Mouse (Mus musculus): ENCODE measurements around the gene Pbx3. TPM values are rescaled to one million over a fixed set of nuclear protein-coding genes. Genes with fewer than 3 reads are reported as not detected.

Pbx3 gene
- polyA plus RNA-seq, 1 experiment from 2014 or later, result 61.0 TPM

DNA sequence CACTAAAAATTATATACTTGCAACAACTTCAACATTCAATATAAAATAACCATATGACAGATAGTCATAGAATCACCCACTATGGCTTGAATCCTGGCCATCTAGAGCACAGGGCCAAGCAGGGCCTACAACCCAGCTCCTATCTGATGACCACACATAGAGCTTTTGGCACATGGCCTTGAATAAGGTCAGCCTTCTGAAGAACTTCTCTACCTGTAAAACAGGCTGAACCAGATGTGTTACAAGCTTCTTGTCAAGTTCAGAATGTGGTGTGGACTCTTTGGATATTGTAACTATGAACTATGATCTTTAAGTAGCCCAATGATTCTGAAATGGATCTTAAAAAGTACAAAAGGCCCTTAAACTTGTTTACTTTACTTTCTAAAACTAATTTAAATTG is 132.1 kb downstream of the Pbx3 start:
- H3K4me2 ChIP-seq, result no peak overlapping the region
- no peak for ATAC-seq (ENCODE audit: low FRiP score)
- H3K27ac ChIP-seq, result no peak overlapping the region
- H3K36me3 ChIP-seq (replicated peaks), result no peaks in the 10 kb centered on the region
- H3K4me3 ChIP-seq (replicated peaks), result no peak overlapping the region
- no peaks in the 10 kb centered on the region for H3K9me3 ChIP-seq
- H3K4me1 ChIP-seq, result peaks cover 24% of the 10 kb centered on the region
- H3K9ac ChIP-seq, result no peak overlapping the region
- no peaks in the 10 kb centered on the region; the same call in 1 of the 2 replicates for H3K27me3 ChIP-seq

DNA sequence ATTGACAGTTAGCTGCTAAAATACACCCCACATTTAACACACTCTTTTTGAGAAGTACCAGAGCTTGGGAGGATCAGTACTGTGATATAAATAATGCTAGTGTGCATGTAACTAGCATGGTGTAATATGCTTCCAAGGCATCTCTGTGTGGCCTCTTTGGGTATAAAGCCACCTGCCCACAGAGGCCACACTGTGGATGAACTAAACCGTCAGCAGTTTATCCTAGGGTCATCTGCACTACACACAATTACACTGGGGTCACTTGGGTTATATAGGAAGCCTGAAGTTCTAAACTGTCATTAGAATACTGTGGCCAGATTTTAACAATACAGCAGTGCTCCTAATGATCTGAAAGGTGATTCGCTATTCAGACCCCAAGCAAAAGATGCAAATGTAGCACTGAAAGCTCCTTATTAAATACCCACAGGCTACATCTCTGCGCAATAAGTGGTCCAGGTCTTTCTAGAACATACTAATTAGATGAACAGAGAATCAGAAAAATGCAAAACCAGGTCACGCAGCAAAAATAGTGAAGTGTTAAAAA is 133.6 kb downstream of the Pbx3 start:
- H3K36me3 ChIP-seq (replicated peaks), result no peaks in the 10 kb centered on the region
- no peaks in the 10 kb centered on the region for H3K27me3 ChIP-seq
- H3K4me2 ChIP-seq, result no peak overlapping the region
- H3K9me3 ChIP-seq, result no peaks in the 10 kb centered on the region
- peaks cover 36% of the 10 kb centered on the region for H3K4me1 ChIP-seq
- 0 out of 2 replicates have a peak overlapping the region, but pooled peaks have one; percentile 31 for H3K27ac ChIP-seq
- no peak overlapping the region for H3K4me3 ChIP-seq (replicated peaks)
- H3K9ac ChIP-seq, result no peak overlapping the region
- ATAC-seq (ENCODE audit: low FRiP score), result no peak
- 13% methylated on average over 4 of the region's 4 CpGs for WGBS

DNA sequence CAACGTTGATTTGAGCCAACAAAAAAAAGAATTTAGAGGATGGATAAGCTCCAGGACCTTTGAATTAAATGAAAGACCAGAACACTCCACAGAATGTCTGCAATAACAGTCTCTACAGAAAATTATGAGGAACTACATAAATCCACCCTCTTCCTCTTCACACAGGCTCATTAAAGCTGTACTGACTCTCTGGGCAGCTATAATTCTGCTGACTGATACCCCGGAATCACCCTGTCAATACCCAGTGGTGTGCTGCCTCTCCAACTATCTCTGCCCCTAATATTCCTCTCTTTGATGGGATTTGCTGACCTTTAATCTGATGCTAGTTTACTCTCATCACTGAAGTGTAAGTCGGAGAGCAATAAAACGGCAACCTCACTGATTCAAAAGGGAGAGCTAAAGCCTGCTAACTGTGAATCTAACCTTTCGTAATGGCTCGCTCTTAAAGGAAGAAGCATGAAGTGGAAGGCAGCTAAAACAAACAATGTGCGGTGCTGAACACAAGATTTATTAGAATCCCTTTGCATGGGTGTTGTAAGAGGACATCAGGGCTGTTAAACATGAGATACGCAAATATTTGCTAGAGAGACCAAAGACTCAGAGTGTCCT is 137.4 kb downstream of the Pbx3 start:
- H3K36me3 ChIP-seq (replicated peaks), result no peaks in the 10 kb centered on the region
- H3K9me3 ChIP-seq, result no peaks in the 10 kb centered on the region
- H3K27me3 ChIP-seq, result no peaks in the 10 kb centered on the region
- H3K4me3 ChIP-seq (replicated peaks), result no peak overlapping the region
- WGBS, result 34% methylated on average over 8 of the region's 8 CpGs
- 0 out of 2 replicates have a peak overlapping the region, but pooled peaks have one; percentile 27 for H3K27ac ChIP-seq
- H3K4me1 ChIP-seq, result peaks cover 52% of the 10 kb centered on the region
- no peak overlapping the region; the same call in 1 of the 2 replicates for H3K4me2 ChIP-seq
- no peak overlapping the region for H3K9ac ChIP-seq
- peak; percentile 55; the same call in 1 of the 2 replicates for ATAC-seq (ENCODE audit: low FRiP score)

DNA sequence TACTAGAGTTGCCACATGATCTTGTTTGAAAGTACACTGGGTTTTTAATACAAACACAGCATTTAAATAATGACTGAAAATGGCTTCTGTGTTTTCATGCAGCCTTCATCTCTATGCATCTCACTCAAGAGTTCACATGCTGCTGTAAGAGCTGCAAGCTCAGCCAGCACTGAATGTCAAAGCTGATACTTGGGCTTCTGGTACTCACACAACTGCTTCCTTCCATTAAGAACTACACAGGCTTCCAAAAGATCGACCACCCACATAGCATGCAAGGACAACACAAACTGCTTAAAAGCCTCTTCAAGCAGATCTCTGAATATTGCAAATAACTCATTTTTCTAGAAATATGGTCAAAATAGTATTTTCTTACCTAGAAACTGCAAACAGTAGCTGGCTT is 138.7 kb downstream of the Pbx3 start:
- H3K9me3 ChIP-seq, result no peaks in the 10 kb centered on the region
- WGBS, result 43% methylated on average over 1 of the region's 1 CpGs
- H3K9ac ChIP-seq, result no peak overlapping the region
- peaks cover 61% of the 10 kb centered on the region for H3K4me1 ChIP-seq
- ATAC-seq (ENCODE audit: low FRiP score), result no peak
- no peaks in the 10 kb centered on the region for H3K36me3 ChIP-seq (replicated peaks)
- H3K4me2 ChIP-seq, result no peak overlapping the region
- no peak overlapping the region for H3K4me3 ChIP-seq (replicated peaks)
- no peak overlapping the region for H3K27ac ChIP-seq
- H3K27me3 ChIP-seq, result no peaks in the 10 kb centered on the region

DNA sequence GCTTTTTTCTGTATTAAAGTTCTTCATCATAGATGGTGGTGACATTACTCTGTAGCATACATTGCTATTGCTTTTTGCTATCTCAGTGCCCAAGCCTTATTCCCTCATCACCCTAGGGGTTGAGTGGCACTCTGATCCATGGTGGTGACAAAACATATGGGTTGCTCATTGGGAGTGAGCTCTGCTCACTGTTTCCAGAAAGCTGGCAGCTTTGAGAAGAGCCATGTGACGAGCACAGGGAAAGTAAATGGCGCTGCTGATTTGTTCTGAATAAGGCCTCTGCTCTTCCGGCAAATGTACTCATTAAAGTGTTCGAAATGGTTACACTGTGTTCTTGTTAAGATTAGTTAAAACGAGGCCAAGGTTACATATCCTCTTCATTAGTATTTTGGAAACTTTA is 139.7 kb downstream of the Pbx3 start:
- WGBS, result 52% methylated on average over 5 of the region's 5 CpGs
- H3K4me3 ChIP-seq (replicated peaks), result no peak overlapping the region

DNA sequence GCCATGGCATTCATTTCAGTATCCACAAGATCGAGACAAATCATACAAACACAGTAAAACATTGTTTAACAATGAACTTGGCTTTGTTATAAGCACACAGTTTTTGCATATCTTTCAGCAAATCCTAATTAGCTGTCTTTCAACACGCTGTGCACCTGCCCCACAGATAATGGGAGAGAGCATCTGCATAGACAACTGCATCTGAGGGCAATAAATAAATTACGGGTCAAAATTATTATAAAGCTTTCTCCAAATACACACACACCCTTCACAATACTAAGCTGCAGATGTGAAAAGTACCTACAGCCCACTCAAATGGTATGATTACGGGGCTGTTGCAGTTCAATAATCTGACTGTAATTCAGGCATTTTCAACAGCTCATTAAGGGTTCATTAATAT is 145.3 kb downstream of the Pbx3 start:
- no peak overlapping the region for H3K4me3 ChIP-seq (replicated peaks)
- no peaks in the 10 kb centered on the region for H3K36me3 ChIP-seq (replicated peaks)
- H3K4me1 ChIP-seq, result peaks cover 56% of the 10 kb centered on the region
- H3K9ac ChIP-seq, result no peak overlapping the region
- no peak overlapping the region for H3K4me2 ChIP-seq
- no peaks in the 10 kb centered on the region for H3K9me3 ChIP-seq
- H3K27me3 ChIP-seq, result no peaks in the 10 kb centered on the region
- ATAC-seq (ENCODE audit: low FRiP score), result peak; percentile 46; the same call in 1 of the 2 replicates
- 0 out of 2 replicates have a peak overlapping the region, but pooled peaks have one; percentile 53 for H3K27ac ChIP-seq
- 36% methylated on average over 4 of the region's 4 CpGs for WGBS

More for the DNA sequence above, 139.7 kb downstream of the Pbx3 start:
- Histone ChIP-seq H3K9me3 (no peaks in the 10 kb centered on the region), H3K27ac (no peak overlapping the region), H3K9ac (no peak overlapping the region), H3K4me2 (no peak overlapping the region), H3K4me1 (peaks cover 64% of the 10 kb centered on the region), H3K27me3 (no peaks in the 10 kb centered on the region), H3K36me3 (replicated peaks) (no peaks in the 10 kb centered on the region)
- ATAC-seq (ENCODE audit: low FRiP score), result no peak

DNA sequence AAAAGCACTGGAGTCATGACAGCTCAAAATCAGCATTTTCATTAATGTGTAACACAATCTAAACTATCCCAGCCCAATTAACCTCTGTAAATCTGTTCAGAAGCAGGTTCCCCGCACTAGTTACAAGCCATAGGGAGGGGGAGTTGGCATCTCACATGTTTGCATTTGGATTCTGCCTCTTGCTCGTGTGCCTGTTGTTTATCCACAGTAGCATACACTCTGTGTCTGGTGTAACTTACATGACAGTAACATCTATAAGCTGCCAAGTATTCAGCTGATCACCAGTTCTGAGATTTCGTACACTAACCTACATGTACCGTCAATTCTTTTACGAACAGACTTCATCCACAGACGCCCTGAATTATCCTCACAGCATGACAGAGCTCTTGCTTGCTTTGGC is 147.5 kb downstream of the Pbx3 start:
- peaks cover 44% of the 10 kb centered on the region for H3K4me1 ChIP-seq
- ATAC-seq (ENCODE audit: low FRiP score), result no peak
- no peak overlapping the region; the same call in 1 of the 2 replicates for H3K9ac ChIP-seq
- H3K4me2 ChIP-seq, result no peak overlapping the region
- no peaks in the 10 kb centered on the region for H3K36me3 ChIP-seq (replicated peaks)
- no peaks in the 10 kb centered on the region for H3K9me3 ChIP-seq
- 48% methylated on average over 6 of the region's 6 CpGs for WGBS
- H3K27me3 ChIP-seq, result no peaks in the 10 kb centered on the region
- H3K4me3 ChIP-seq (replicated peaks), result no peak overlapping the region
- no peak overlapping the region for H3K27ac ChIP-seq

DNA sequence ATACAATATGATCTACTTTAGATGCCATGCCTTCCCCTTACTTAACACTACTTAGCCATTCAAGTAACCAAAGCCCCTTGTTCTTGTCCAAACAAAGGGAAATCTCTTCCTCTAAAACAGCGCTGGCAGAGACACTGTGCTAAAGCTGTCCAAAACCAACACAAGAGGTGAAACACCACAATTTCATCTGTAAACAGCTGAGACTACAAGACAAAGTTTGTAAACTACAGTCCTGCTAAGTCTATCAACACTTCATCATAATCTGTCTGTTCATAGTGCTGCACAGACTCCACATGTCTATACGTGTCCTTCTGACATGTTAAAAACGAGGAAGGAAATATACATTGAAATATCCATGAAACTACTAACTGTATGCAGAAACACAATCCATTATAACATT is 151.5 kb downstream of the Pbx3 start:
- H3K9me3 ChIP-seq, result no peaks in the 10 kb centered on the region
- 78% methylated on average over 3 of the region's 3 CpGs for WGBS
- peaks cover 19% of the 10 kb centered on the region for H3K4me1 ChIP-seq
- no peaks in the 10 kb centered on the region for H3K36me3 ChIP-seq (replicated peaks)
- no peak overlapping the region for H3K27ac ChIP-seq
- no peaks in the 10 kb centered on the region for H3K27me3 ChIP-seq
- H3K9ac ChIP-seq, result no peak overlapping the region
- ATAC-seq (ENCODE audit: low FRiP score), result no peak
- no peak overlapping the region for H3K4me3 ChIP-seq (replicated peaks)
- no peak overlapping the region for H3K4me2 ChIP-seq

DNA sequence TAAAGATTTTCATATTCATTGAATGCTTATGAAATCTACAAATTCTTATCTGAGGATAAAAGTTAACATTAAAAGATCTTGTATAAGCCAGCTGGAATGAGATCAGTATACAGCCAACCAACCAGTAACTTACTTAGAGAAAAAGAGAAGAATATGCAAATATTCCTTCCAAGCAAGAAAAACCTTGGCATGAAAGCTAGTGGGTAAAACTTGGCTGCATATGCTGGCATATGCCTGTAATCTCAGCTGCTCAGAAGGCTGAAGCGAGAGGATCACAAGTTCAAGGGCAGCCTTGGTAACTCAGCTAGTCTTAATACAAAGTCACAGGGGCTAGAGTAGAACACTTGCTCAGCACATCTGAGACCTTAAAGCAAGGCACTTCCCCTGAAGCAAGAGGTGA is 153.8 kb downstream of the Pbx3 start:
- Histone ChIP-seq H3K27ac (no peak overlapping the region), H3K27me3 (no peaks in the 10 kb centered on the region), H3K4me1 (peaks cover 7% of the 10 kb centered on the region; the same call in 1 of the 2 replicates), H3K9ac (no peak overlapping the region), H3K4me2 (no peak overlapping the region), H3K4me3 (replicated peaks) (no peak overlapping the region), H3K9me3 (no peaks in the 10 kb centered on the region), H3K36me3 (replicated peaks) (no peaks in the 10 kb centered on the region)
- WGBS, result 86% methylated on average over 1 of the region's 1 CpGs
- ATAC-seq (ENCODE audit: low FRiP score), result no peak

DNA sequence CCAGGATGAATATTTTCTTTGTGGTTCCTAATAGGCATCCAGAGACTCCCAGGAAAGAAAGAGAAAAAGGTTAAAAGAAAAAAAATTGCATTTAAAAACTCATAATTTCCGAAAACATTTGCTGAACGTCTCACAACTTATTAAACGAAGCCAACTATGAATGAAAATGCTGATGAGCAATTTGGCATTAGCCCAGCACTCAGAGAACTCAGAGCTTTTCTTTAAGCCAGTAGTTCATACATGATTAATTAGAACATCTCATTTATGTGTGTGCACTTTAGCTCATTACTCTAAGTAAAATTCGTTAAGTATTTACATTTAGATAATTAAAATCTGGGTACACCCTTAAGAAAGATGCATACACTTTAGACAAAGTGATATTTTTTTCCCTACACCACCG is 155.3 kb downstream of the Pbx3 start:
- Histone ChIP-seq H3K9me3 (no peaks in the 10 kb centered on the region), H3K4me3 (replicated peaks) (no peak overlapping the region), H3K27me3 (no peaks in the 10 kb centered on the region), H3K9ac (no peak overlapping the region), H3K4me1 (peaks cover 3% of the 10 kb centered on the region; the same call in 1 of the 2 replicates), H3K27ac (no peak overlapping the region), H3K4me2 (no peak overlapping the region), H3K36me3 (replicated peaks) (no peaks in the 10 kb centered on the region)
- 45% methylated on average over 5 of the region's 5 CpGs for WGBS
- ATAC-seq (ENCODE audit: low FRiP score), result no peak

DNA sequence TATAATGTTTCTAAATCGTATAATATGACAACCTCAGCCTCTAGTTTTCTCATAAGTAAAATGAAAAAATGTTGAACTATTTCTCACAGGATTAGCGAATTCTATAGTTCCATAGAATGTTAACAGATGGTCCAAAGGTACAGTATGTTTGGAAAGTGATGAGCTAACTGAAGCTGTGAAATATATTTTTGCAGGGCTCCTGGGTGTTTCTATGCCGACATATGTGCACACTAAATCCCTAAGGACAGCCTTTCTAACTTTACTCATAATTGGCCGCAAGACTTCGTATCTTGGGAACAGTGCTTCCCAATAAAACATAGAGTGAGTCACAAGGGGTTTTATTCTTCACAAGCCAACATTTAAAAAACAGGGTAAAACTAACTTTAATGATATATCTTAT is 157.4 kb downstream of the Pbx3 start:
- no peaks in the 10 kb centered on the region for H3K27me3 ChIP-seq
- no peak overlapping the region for H3K27ac ChIP-seq
- no peak overlapping the region for H3K4me3 ChIP-seq (replicated peaks)
- H3K9me3 ChIP-seq, result no peaks in the 10 kb centered on the region
- H3K4me1 ChIP-seq, result peaks cover 3% of the 10 kb centered on the region; the same call in 1 of the 2 replicates
- H3K9ac ChIP-seq, result no peak overlapping the region
- 0 out of 2 replicates have a peak, but pooled peaks cover 3% of the 10 kb centered on the region for H3K36me3 ChIP-seq (replicated peaks)
- no peak overlapping the region for H3K4me2 ChIP-seq
- WGBS, result 83% methylated on average over 5 of the region's 5 CpGs
- no peak for ATAC-seq (ENCODE audit: low FRiP score)

DNA sequence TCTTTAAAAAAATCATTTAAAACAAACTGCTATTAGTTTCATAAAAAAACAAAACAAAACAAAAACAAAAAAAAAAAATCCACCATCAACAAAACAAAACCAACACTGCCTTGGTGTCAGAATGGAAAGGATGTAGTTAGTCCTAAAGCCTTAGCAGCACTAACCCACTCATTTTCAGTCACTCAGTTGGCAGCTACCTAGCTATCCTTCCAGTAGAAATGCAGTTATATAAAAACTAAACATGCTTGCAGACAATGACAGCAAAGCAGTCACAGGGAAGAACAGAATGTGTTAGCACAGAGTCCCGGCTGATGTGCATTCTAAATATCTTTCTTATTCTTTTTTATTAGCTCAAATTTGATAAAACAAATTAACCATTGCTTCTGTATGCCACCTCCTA is 160.5 kb downstream of the Pbx3 start:
- no peaks in the 10 kb centered on the region for H3K9me3 ChIP-seq
- H3K9ac ChIP-seq, result no peak overlapping the region
- 0 out of 2 replicates have a peak, but pooled peaks cover 3% of the 10 kb centered on the region for H3K36me3 ChIP-seq (replicated peaks)
- no peaks in the 10 kb centered on the region for H3K4me1 ChIP-seq
- 84% methylated on average over 1 of the region's 1 CpGs for WGBS
- no peak overlapping the region for H3K4me2 ChIP-seq
- H3K4me3 ChIP-seq (replicated peaks), result no peak overlapping the region
- no peaks in the 10 kb centered on the region for H3K27me3 ChIP-seq
- ATAC-seq (ENCODE audit: low FRiP score), result no peak
- H3K27ac ChIP-seq, result no peak overlapping the region

DNA sequence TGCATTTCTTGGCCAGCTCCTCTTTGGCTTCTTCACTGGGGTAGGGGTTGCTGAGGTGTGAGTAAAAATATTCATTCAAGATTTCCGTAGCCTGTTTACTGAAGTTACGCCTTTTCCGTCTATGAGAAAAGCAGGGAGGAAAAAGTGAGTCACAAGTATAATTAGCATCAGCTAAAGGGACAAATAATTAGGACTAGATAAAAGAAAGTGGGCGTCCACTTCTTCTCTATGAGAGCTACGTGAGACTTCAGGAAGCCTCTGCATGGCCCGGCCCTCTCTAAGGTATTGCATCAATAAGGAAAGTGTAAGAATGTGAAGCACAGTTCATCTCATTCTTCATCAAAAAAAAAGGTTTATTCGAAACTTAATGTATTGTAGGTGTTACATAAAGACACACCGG is 168.1 kb downstream of the Pbx3 start:
- H3K27ac ChIP-seq, result no peak overlapping the region
- H3K4me3 ChIP-seq (replicated peaks), result no peak overlapping the region
- no peak overlapping the region for H3K9ac ChIP-seq
- no peak overlapping the region for H3K4me2 ChIP-seq
- no peak for ATAC-seq (ENCODE audit: low FRiP score)
- no peaks in the 10 kb centered on the region for H3K4me1 ChIP-seq
- no peaks in the 10 kb centered on the region for H3K27me3 ChIP-seq
- no peaks in the 10 kb centered on the region for H3K9me3 ChIP-seq
- WGBS, result 88% methylated on average over 8 of the region's 8 CpGs
- peaks cover 16% of the 10 kb centered on the region for H3K36me3 ChIP-seq (replicated peaks)

Measured in forebrain, embryonic 12.5 days (tissue).